Mouse (Mus musculus): Measurements from ENCODE around the gene Rep15.
A peak's percentile ranks its signal among the peaks of the same experiment; 100 is the strongest.

Gene Rep15

DNA sequence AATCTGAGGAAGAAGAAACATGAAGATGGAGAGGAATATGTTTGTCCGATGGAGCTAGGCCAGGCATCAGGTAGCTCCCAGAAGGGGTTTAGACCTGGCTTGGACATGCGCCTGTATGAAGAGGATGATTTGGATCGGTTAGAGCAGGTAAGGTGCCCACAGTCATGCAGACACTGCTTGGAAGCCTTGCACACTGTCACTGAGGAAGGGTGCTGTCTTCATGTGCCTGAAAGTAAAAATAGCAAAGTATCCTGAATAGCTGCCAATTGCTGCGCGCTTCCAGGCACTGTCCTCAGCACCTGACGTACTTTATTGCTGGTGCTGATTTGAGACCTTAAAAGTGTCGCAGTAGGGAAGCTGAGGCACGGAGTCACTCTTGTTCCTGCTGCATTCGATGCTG is 2.8 kb upstream of the Rep15 start:
- no peak for DNase-seq (ENCODE audit: low spot score in 2 of 2)

- no peak for DNase-seq (ENCODE audit: low spot score in 2 of 2)
Measured at GRCm38 (mm10) chr6:147030096-147030885, 2.1 kb upstream of the Rep15 start.

- DNase-seq (ENCODE audit: low spot score in 2 of 2) = peak; percentile 81 to 87
Measured at GRCm38 (mm10) chr6:147042291-147043290, 10.2 kb downstream of the Rep15 start, which contains the start of gene Mrps35. TSS of gene Mrps35 (plus strand) at chr6:147042764.

- DNase-seq (ENCODE audit: low spot score in 2 of 2) = no peak
Measured at GRCm38 (mm10) chr6:147043633-147044032, 11.2 kb downstream of the Rep15 start.

DNA sequence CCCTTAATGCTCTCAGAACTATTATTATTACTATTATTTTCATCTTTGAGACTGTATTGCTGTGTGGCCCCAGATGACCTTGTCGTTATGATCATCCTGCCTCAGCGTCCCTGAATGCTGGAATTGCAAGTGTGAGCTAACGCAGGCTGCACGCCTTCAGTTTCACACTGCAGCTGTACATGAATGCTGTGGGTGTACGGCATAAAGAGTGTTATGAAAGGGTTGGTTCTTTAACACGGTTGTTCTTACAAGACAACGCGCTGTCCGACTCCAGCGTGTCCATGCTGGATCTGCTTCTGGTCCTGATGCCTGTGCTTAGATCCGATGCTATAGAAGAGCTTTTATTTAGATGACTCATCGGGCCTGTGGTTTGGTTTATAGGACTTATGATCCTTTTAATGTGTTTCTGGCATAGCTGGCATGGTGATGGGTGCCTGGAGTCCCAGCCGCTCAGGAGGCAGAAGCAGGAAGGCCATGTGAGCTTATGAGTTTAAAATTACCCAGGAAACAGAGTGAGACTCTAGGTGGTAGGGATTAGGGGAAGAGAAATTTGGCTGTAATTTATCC is 16.9 kb downstream of the Rep15 start:
- DNase-seq (ENCODE audit: low spot score in 2 of 2) = no peak

GRCm38 (mm10) chr6:147051666-147052065 is 19.3 kb downstream of the Rep15 start:
- no peak for DNase-seq (ENCODE audit: low spot score in 2 of 2)

DNA sequence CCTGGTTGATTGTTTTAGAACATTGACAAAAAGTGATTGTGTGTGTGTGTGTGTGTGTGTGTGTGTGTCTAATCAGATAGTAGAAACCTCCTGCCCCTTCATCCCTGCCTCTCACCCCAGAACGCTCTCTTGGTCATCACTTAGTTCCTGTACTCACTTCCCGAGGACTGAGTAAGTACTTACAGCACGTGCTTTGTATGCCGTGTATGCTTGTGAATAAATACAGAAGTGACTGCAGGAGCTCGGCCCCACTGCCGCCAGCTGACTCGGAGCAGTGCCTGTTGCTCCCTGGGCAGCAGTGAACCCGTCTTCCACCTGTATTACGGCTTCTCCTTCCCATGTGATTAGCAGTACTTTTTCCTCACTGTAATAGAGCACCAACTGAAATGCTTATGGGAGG is 20.1 kb downstream of the Rep15 start:
- no peak for DNase-seq (ENCODE audit: low spot score in 2 of 2)

GRCm38 (mm10) chr6:147053785-147054646 is 21.6 kb downstream of the Rep15 start:
- no peak for DNase-seq (ENCODE audit: low spot score in 2 of 2)

DNA sequence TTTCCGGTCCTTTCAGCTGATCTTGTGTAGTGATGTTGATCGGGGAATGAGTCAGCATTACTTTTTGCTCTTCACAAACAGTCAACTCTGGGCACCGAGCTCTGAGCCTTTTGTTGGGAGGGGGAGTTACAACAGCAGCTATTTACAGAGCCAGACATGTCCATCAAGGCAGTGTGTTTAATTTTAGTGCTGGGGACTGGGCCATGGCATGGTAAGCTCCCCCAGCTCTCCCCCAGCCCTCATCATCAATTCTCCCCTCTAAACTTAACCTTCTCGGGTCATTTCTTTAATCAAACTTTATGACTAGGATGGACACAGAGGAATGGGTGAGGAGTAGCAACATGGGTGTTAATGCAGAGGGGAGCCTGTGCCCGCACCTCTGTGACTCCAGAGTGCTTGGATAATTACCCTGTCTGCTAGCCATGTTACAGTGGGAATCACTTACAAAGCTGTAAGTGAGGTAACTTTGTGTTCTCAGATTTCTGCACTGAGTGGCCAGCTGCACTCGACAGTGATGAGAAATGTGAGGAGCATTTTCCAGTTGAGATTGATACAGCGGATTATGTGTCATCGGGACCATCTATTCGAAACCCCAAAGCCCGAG is 23.1 kb downstream of the Rep15 start:
- no peak for DNase-seq (ENCODE audit: low spot score in 2 of 2)

GRCm38 (mm10) chr6:147059326-147059725 is 26.9 kb downstream of the Rep15 start:
- DNase-seq (ENCODE audit: low spot score in 2 of 2) = no peak

DNA sequence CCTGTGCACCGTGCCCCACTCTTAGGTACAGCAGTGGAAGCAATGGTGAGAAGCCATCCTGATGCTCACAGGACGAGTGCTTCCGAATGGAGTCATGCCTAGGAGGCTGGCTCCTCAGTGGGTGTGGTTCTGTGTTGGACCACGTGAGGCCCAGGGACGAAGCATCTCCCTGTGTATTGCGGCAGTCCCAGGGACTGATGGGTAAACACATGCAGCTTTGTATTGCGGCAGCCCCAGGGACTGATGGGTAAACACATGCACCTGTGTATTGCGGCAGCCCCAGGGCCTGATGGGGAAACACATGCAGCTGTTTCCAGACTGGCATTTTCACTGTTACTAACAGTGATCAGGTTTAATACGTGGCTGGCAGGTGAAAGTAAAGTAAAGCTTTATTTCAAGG is 29.2 kb downstream of the Rep15 start:
- no peak for DNase-seq (ENCODE audit: low spot score in 2 of 2)

- no peak for DNase-seq (ENCODE audit: low spot score in 2 of 2)
Measured at GRCm38 (mm10) chr6:147062034-147062433, 29.6 kb downstream of the Rep15 start.

DNA sequence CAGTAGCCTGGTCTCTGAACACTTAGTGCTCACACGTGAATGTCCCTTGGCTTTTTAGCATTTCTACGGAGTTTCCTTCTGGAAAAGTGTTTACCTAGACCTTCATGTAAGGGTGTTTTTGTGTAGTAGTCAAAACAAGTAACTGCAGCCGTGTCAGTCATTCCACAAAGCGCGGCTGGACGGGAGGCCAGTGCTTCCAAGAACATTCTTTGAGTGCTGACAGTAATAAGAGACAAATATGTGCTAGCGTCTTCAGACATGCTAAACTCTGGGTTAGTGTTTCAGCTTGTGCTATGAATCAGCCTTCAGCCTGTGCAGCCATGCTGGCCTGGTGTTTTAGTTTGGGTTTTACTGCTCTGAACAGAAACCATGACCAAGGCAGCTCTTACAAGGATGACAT is 30.3 kb downstream of the Rep15 start:
- DNase-seq (ENCODE audit: low spot score in 2 of 2) = no peak

- DNase-seq (ENCODE audit: low spot score in 2 of 2) = no peak
Measured at GRCm38 (mm10) chr6:147064226-147064943, 32.0 kb downstream of the Rep15 start.

- no peak for DNase-seq (ENCODE audit: low spot score in 2 of 2)
Measured at GRCm38 (mm10) chr6:147064944-147065261, 32.5 kb downstream of the Rep15 start.

DNA sequence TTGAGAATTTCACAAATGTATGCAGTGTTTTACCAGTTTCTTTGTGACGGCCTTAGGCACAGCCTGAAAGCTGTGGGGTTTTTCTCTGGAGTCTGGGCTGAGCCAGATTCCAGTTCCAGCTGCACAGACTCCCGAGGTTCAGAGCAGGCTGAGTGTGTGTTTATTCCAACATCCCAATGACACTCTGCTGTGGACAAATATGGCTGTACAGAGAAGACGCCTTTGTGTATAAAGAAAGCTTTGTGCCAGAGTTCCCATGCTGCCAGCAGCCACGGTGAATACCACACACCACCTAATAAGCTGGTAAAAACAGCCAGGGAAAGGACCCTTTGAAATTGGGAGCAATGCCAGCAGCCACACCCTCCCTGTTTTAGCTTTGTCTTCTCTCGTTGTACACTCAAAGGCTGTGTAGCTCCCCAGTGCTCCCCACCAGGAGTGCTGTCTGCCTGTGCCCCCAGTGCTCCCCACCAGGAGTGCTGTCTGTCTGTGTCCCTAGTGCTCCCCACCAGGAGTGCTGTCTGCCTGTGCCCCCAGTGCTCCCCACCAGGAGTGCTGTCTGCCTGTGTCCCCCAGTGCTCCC is 43.5 kb downstream of the Rep15 start:
- DNase-seq (ENCODE audit: low spot score in 2 of 2) = no peak

GRCm38 (mm10) chr6:147076878-147077277 is 44.5 kb downstream of the Rep15 start:
- DNase-seq (ENCODE audit: low spot score in 2 of 2) = no peak

- no peak for DNase-seq (ENCODE audit: low spot score in 2 of 2)
Measured at GRCm38 (mm10) chr6:147079919-147080318, 47.5 kb downstream of the Rep15 start.

Measured in urinary bladder, adult 18-20 months (tissue).